Mouse (Mus musculus) embryo, embryonic 10 days (tissue): Measurements from ENCODE around the gene Zfp648.
A peak's percentile ranks its signal among the peaks of the same experiment; 100 is the strongest.

Experiments used
- DNase-seq: peaks from one replicate; pipeline ENCODE4 v3.0.0-alpha.2; 2015; ENCODE audit warnings: low spot score

The Zfp648 gene

DNA sequence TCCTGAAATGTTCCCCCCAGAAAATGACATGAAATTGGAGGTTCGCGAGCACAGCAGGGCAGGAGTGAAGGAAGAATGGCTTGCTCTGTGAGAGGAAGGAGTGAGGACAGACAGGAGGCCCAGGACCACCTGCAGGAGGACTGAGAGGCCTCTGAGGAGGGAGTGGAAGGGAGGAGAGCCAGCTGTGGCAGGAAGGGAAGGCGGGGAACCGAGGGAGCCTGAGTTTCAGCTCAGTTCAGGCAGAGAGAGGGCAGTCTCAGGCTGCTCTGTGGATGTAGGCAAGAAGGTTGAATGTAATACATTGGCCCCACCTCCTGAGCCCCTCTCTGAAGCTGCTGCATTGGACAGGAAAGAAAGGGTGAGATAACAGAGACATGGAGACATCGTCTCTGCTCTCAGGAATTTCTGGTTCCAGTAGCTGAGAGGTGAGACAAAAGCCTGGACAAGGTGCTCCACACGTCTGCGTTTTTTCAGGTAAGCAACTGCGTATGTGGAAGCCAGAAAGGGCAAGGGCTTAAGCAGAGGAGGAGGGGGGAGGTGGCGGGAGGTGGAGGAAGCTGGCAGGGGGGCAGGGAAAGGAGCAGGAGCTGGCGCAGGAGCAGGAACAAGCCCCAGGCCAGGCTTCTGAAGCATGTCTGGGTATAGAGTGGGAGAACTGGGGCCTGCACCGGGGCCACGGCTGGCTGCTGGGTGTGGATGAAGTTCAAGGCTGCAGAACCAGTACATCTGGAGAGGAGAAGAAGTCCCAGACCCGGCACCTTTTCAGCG, at the start of gene Zfp648:
Zfp648 (plus strand) TSS at position 233 of the 768 bp plus-strand sequence.
- no peak for DNase-seq

DNA sequence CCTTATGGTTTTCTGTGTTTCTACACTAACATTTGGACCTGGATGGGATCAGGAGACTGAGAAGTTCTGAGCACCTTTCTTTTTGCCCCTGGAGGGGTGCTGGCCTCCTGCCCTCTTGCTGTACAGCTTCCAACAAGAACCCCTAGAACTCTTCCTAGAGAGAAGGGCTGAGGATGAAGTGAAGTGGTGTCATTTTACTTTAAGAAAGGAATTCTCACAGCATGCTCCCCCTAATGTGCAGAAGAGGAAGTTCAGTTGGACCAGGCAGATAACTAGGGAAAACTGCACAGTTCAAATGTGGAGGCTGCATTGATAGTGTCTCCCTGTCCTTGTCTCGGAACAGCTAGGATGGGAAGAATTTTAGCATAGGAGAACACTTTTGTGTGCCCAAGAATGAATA, 48.4 kb upstream of the Zfp648 start:
- DNase-seq: peak; percentile 29

DNA sequence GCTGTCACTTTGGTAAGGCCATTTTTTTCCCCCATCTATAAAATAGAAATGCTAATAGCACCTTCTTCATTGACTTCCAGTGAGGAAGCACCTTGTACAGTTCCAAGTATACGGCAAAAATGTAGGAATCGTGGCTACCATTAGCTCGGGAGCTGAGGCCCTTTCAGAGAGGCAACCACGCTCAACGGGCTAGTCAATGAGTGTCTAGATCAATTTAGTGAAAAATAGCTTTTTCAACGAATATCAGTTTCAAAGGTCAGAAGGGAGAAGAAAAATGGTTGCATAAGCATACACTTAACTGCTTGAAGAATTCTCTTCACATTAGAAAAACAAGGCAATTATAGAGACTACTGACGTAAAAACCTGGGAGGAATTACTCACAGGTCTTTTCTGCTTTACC, 47.2 kb upstream of the Zfp648 start:
- no peak for DNase-seq

DNA sequence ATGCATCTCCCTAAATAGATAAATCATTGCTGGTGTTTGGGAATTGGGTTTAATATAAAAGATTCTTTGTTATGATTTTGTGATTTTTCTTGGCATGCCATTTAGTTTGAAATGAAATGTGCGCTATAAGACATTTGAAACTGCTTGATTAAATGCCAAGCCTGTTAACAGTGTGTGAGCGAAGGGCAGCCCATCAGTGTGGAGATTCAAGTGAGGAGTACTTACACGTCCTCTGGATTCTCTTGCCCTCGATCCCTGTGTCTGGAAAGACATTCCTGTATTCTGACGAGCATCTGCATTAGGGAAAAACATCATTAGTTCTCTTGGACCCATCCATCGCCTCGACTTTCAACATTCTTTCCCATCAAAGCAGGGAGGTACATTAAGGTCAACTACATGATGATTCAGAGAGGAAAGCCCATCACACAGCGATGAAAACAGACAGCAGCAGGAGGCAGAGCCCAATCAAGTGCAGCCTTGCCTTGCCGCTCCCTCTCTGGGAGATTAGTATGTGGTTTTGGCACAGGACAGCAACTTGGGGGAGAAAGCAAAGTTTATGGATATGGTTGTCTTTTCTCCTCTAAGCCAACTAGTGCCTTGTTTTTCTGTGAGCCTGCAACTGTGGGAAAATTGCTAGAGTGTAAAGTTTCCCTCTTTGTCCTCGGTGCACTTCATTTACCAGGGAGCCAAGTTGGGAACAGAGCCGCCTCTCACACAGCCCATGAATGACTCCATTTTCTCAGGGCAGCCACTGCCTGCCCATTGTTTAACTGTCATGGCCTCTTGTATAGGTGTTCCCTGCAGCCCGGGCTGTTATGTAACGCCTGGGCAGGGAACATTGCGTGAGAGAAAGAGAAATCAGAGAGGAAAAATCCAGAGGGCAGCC, 44.6 kb upstream of the Zfp648 start:
- peak; percentile 35 for DNase-seq

DNA sequence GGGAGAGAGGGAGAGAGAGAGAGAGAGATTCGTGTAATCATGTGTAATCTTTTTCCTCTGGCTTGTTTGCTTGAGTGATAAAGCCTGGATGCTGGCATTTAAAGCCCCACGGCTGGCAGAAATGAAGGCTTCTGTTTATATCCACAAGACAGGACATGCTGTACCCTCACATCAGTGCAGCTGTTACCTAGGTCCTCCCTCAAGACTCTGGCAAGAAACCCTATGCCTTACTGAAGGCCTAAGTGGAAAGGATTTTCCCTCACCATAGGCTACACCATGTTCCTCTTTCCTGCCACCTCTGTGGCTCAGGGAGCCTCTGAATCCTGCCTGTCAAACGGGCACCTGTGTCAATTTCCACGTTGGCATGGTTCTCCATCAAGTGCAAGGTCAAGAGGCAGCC, 43.9 kb upstream of the Zfp648 start:
- DNase-seq: no peak

DNA sequence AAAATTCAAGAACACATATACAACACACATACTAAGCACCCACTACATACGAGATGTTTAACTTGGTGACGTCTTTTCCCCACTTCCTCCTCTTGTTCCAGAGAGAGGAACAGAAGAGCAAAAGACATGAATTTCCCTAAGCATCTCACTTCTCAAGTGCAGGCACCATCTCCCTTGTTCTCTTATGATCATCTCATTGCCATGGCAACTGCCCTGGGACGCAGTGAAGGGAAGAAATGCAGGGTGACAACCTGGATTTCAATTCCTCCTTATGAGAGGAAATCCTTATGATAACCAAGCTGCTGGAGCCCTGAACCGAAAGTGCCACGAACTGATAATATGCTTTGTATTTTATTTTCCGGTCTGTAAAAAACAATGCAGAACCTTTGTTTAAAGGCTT, 33.3 kb upstream of the Zfp648 start:
- no peak for DNase-seq

DNA sequence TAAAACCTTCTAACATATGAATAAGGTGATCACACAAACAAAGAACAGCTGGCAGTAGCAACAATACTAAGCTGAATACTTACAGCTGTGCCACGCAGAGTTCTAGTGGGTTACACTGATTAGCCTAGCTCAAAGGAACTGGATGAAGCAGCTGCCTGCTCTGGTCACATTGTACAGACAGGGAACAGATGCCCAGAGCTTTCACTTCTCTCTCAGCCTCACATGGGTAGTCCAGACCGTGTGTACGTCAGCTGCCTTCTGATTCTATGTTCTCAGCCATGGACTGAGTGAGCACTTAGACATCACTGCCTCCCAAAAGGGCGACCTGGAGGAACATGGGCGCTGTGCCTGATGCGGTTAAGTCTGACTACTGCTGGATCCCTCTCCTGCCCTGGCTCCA, 25.7 kb upstream of the Zfp648 start:
- no peak for DNase-seq

DNA sequence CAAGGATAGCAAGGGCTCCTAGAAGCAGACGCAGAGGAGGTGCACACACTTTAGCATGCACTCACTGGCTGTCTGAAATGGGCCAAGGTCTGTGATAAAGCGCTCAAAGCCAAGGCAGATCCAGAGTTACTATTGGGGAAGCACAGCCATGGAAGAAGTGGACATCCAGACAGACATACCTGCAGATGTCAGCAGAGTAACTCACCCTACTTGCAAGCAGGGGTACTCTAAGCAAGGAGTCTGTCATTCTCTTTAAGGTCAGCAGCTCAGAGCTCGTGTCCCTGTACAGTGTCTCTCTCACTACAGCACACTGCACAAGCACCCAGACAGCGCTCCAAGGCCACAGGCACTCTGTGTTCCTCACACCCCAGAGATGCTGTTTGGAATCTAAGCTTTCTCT, 23.2 kb upstream of the Zfp648 start:
- DNase-seq: no peak

DNA sequence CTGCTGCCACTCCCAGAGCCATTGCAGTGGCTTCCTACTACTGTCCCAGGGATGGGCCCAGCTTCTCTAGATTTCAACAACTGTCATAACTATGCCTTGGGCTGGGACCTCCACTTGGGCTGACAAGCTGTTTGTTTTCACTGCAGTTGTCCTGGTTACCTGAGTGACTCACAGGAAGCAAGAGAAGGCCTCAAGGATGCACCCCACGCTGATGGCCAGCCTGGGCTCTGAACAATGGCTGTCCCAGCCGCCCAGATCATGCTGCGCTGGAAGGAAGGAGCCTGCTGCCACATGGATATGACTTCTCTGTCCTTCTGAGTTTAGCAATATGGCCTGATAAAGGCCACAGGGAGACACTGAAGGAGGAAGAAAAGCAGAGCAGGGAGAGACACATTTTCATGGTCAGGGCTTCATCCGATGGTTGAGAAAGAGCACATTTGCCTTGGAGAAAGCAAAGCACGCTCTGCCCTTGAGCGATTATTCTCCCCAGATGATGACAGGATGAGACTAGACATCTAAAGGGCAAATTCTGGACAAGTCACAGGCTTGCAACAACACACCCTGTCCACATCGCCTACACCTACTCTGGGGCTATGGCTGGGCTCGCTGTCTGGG, 22.3 kb upstream of the Zfp648 start:
- DNase-seq: no peak

DNA sequence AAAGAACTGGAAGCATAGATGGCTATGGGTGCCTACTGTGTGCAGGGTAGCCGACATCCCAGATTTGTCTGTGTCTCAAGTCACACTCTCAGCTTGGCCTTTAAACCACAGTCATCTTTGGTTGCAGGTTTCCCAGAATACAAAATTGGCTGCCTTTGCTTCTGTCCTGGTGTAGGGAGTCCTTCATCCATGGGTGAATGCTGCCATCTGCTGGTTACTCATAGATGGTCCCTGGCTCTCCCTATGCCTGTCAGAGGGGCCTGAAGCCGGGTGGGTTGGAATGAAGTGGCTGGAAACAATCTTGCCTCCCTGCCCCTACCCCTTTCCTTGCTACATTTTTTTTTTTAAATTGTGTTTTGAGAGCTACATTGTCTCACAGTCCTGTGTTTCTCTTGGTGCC, 20.0 kb upstream of the Zfp648 start:
- peak; percentile 85 for DNase-seq

DNA sequence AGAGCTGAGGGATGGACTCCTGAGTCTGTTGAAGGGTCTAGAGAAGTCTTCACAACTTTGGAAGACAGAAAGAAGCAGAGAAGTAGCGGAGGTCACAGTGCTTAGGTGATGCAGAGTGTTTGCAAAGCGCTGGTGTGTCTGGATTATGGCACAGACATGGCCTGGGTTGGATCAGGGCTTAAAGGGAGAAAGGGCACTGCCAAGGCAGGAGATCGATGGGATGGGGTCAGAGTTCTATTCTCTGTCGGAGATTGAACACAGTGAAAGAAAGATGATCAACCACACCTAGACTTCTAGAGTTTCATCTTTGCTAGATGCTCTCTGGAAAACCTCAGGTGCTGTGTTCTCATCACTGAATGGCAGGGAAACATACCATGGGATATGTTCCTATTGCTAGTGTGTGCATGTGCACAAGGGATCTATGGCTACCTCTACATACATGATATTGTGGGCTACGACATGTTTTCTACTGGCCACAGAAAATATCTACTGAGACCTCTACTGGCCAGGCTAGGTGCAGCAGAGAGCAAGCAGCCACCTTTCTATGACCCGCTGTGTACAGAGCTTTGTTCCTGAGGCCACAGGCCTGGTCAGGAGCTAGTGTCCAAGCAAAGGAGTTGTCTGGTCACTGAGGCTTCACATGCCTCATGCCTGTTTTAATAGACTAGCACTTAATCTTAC, 18.5 kb upstream of the Zfp648 start:
- peak; percentile 49 for DNase-seq

DNA sequence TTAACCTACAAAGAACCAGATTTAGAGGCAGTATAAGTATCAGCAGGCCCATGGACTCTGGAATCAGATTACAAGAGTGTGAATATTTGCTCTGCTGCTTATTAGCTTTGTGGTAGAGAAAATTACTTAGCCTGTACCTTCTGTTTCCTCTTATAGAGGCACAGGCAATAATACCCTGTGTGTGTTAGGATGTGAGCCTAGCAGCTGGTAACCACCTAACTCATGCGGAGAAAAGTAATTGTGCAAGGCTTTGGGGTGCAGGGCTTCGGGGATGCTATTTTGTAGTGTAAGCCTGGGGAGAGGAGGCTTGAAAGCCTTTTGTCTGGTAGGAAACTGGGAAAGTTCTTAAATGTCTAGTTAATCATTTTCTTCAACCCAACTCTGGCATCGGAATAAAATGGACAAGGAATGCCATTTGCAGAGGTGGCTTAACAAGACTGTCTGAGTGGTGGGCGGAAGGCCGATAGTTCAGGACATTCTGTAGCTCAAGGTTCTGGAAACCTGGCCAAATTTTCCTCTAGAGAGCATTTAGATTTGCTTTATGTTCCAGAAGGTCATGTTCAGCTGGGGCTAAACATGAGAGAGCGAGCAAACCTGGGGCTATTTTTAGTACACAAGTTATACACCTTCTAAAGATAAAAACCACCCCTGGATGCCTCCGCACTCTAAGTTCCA, 17.8 kb upstream of the Zfp648 start:
- no peak for DNase-seq

DNA sequence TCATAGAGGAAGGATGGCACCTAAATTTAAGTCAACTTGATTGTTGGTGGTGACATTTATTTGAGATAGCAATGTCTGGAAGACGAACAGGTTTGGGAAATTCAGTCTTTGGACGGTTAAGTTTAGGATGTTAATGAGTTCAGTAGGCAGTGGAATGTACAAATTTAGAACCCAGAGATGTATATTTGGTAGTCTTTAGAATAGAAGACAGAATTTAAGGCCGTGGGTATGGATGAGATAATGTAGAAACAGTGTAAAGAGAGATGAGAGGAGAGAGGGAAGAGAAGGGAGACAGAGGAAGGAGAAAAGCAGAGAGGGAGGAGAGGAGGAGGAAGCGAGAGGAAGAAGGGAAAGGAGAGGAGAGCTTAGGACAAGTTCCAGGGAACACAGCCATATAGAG, 12.8 kb upstream of the Zfp648 start:
- no peak for DNase-seq

DNA sequence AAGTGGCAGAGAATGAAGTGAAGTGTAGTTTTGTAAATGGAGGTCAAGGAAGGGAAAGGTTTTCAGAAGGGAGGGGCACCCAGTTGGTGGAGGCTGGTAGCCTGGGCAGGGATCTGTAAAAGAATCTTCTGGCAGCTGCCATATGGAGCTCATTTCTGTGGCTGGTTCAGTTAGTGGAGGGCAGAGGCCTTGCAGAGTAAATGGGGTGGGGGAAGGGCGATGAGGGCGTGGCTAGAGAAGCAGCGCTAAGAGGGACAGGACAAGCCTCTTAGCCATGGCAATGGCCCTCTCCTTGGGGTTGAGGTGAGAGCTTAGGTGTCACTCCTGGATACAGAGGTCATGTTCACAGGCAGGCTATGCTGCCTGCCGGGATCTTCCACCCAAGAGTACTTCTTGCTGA, 12.4 kb upstream of the Zfp648 start:
- DNase-seq: peak; percentile 41

DNA sequence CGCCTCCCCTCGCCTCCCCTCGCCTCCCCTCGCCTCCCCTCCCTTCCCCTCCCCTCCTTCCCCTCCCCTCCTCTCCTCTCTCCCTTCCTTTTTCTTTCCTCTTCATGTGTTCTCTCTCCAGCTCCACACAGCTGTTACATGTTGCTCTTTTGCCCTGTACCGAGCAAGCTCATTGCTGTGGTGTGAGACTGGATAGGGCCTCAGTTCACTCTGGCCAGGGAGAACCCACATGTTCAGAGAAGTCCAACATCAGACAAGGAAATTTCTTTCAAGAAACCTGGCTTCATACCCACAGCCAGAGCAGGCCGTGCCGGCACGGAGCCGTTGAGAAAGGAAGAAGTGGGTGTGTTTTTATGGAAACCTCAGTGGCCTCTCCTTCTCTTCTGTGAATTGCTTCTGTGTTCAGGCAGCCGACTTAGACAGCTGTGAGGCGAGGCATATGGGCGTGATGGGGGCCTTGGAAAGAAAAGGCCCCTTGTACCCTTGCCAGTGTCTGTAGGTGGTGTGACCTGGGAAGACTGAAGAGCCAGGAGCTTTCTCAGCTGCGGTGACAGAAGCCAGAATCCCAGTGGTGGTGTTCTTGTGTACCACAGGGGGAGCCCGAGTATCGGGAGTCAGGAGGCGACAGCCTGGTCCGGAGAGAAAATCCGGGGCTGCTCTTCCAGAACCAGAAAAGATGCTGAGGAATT, 11.0 kb upstream of the Zfp648 start:
- peak; percentile 20 for DNase-seq

DNA sequence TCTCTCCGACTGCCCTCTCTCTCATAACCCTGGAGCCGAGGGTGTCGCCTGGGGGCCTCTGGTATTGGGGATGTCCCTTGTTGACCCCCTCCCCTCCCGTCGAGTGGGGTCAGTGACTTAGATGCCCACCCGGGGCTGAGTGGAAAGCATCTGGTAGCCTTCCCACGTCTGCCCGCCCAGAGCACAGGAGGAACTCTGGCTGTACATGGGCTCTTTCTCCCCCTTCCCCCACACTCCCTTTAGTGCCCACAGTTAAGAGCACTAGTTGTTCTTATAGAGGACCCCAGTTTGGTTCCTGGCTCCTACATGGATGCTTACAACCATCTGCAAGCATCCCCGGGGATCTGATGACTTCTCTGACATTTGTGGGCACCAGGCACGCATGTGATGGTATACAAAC, 2.1 kb upstream of the Zfp648 start:
- DNase-seq: no peak

DNA sequence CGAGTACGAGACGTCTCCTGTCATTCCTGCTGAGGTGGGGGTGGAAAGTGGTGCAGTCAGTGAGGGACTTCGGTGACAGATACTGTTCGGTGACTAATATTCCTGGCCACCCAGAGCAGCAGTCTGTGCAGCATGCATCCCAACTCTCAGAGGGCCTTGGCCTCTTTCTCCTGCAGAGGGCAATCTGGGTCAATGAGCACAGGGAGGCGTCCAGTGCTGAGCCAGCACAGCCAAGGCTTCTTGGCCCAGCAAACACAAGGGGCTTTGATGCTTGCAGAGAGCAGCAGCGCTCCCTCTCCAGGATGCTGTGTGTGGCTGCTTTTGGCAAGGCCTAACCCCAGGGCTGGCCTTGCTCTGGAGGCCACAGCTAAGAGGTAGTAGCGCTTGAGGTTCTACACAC, 1.6 kb downstream of the Zfp648 start:
- peak; percentile 56 for DNase-seq

DNA sequence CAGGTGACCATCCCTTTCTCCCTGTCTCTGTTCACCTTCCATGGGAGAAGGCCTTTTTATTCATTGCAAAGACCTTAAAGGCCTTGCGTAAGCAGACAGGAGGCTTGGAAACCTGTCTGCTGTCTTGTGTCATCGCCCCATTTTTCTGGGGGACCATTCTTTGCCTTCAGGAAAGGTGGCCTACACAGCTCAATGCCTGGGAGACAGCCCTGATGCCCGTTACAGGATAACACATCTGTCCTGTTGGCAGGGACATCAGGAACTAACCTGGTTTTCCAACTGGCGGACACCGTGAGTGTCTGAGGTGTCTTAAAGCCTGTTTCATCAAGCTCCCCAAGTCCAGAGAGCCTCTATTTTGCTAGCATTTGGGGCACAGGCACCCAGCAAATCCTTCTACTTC, 2.4 kb downstream of the Zfp648 start:
- DNase-seq: no peak

DNA sequence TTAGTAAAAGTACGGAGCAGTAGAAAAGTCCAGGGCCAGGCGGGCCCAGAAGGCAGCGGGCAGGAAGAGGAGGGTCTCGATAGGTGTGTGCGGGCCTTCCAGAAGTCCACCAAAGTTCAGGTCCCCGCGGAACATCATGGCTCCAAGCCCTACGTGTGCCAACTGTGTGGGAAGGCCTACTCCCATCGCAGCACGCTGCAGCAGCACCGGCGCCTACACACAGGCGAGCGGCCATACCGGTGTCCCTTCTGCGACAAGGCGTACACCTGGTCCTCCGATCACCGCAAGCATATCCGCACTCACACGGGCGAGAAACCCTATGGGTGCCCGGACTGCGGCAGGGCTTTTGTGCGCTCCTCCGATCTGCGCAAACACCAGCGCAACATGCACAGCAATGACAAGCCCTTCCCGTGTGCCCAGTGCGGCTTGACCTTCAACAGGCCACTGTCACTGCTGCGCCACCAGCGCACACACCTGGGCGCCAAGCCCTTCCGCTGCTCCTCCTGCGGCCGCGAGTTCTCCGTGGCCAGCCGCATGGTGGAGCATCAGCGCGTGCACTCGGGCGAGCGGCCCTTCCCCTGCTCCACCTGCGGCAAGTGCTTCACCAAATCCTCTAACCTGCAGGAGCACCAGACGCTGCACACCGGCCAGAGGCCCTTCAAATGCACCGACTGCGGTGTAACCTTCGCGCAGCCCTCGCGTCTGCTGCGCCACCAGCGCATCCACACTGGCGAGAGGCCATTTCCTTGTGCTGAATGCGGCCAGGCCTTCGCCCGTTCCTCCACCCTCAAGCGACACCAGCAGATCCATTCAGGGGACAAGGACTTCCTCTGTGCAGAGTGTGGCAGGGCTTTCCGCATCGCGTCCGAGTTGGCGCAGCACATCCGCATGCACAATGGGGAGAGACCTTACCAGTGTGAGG, 3.9 kb downstream of the Zfp648 start:
- peak; percentile 33 for DNase-seq

DNA sequence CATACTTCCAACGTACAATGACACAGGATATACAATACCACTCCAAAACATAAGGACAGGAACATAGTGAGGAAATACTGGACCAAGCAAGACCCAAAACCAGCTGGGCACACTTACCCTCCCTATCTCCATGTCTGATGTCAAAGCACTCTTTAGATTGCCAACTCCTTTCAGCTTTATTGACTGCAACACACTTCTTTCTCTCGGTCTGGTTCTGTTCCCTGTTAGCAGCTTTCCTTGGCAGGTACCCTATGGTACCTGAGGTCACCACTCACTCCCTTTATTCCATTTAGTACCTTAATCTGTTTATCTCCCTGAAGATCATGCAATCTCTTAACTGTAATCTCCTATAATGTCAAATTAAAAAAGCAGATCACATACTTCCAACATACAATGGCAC, 19.0 kb downstream of the Zfp648 start:
- DNase-seq: no peak
